Mouse (Mus musculus) stomach, postnatal 0 days (tissue): ENCODE data around the gene Lrrk1. TPM values are rescaled to one million over a fixed set of nuclear protein-coding genes. Genes with fewer than 3 reads are reported as not detected.

Experiments used
- ATAC-seq: fragments of 200-750 bp; cut with Nextera tagmentation; 2 replicates; pipeline ENCODE4 v1.8.0; 2017; ENCODE audit not compliant: low FRiP score, low TSS enrichment
- DNase-seq: peaks from one replicate; pipeline ENCODE4 v3.0.0-alpha.2; 2016; ENCODE audit warnings: low spot score
- H3K27ac ChIP-seq: fragments of 300-500 bp; sonication (generic); replicated peaks from 2 replicates; pipeline ENCODE4 v1.5.1; 2014; ENCODE audit warnings: mild to moderate bottlenecking, control low read depth
- H3K27me3 ChIP-seq: fragments of 300-500 bp; sonication (generic); 2 replicates; pipeline ENCODE4 v1.6.1; 2014; ENCODE audit warnings: low read length; ENCODE audit not compliant: control insufficient read depth, insufficient read depth
- H3K36me3 ChIP-seq: fragments of 300-500 bp; sonication (generic); 2 replicates; pipeline ENCODE4 v1.6.1; 2014; ENCODE audit warnings: low read length, mixed read lengths; ENCODE audit not compliant: control insufficient read depth, insufficient read depth
- H3K4me1 ChIP-seq: fragments of 300-500 bp; sonication (generic); replicated peaks from 2 replicates; pipeline ENCODE4 v1.6.1; 2014; ENCODE audit warnings: antibody characterized with exemption; ENCODE audit not compliant: control insufficient read depth, insufficient read depth
- H3K4me2 ChIP-seq: fragments of 300-500 bp; sonication (generic); replicated peaks from 2 replicates; pipeline ENCODE4 v1.6.1; 2014; ENCODE audit warnings: low read depth, mild to moderate bottlenecking, control low read depth, moderate library complexity
- H3K4me3 ChIP-seq: fragments of 300-500 bp; sonication (generic); 2 replicates; pipeline ENCODE4 v1.5.1; 2014; ENCODE audit warnings: low read depth, low read length, control low read depth
- H3K9ac ChIP-seq: fragments of 300-500 bp; sonication (generic); 2 replicates; pipeline ENCODE4 v1.6.1; 2014; ENCODE audit warnings: mild to moderate bottlenecking, low read length, control low read depth, mixed read lengths
- H3K9me3 ChIP-seq: fragments of 300-500 bp; sonication (generic); 2 replicates; pipeline ENCODE4 v1.6.1; 2016; ENCODE audit warnings: low read length; ENCODE audit not compliant: control insufficient read depth
- CTCF ChIP-seq: IDR thresholded peaks from 2 replicates; pipeline ENCODE4 v1.5.1; 2016; ENCODE audit warnings: antibody characterized with exemption, low read depth, mild to moderate bottlenecking, moderate library complexity
- EP300 ChIP-seq: optimal IDR thresholded peaks from 2 replicates; pipeline ENCODE3; 2016; ENCODE audit warnings: antibody characterized with exemption
- WGBS: fragments of 180-500 bp; shearing (Covaris S2); extraction: QIAGEN DNeasy Blood & Tissue Kit; methylation state at CpG from one replicate; pipeline ENCODE4 v1.1.7; 2014; 5-methylcytosine and 5-hydroxymethylcytosine counted together
- polyA plus RNA-seq: library from polyadenylated mRNA; unstranded; fragments of >200 nt; fragmentation: Nextera tagmentation; extraction: Ambion mirVana; gene quantifications from 2 replicates; pipeline ENCODE4 v1.2.1, GENCODE M21; 2015

Lrrk1 gene
- polyA plus RNA-seq, 1 experiment from 2014 or later, result 9.2 TPM

- Histone ChIP-seq H3K4me1 (0 out of 2 replicates have a peak, but pooled peaks cover 2% of the 10 kb centered on the region), H3K9ac (no peak within 1 kb of the TSS), H3K4me3 (no peak within 1 kb of the TSS), H3K9me3 (no peaks in the 10 kb centered on the region), H3K27ac (no peak within 1 kb of the TSS), H3K36me3 (no peaks in the 10 kb centered on the region; the same call in 1 of the 2 replicates), H3K27me3 (no peaks in the 10 kb centered on the region), H3K4me2 (no peak within 1 kb of the TSS)
- no peak for TF ChIP-seq CTCF
- no peak for TF ChIP-seq EP300
- DNase-seq (no peak), ATAC-seq (peak; percentile 63; the same call in 1 of the 2 replicates)
- 20% methylated on average over 2 of the region's 2 CpGs for WGBS
These were observed 22.2 kb downstream of the Lrrk1 start, which contains the start of gene Gm10974 for GRCm38 (mm10) chr7:66365904-66366303. Gene Gm10974 (plus strand): TSS chr7:66365905.

- WGBS, result 49% methylated on average over 2 of the region's 2 CpGs
- no peak overlapping the region for H3K4me3 ChIP-seq
These were observed 22.7 kb downstream of the Lrrk1 start for GRCm38 (mm10) chr7:66365411-66365810.

GRCm38 (mm10) chr7:66364491-66364890, 23.7 kb downstream of the Lrrk1 start:
- H3K4me3 ChIP-seq, result no peak overlapping the region
- TF ChIP-seq EP300 (no peak), CTCF (no peak)
- H3K9me3 ChIP-seq, result no peaks in the 10 kb centered on the region
- DNase-seq (no peak), ATAC-seq (no peak)
- no peak overlapping the region for H3K4me2 ChIP-seq
- no peak overlapping the region for H3K9ac ChIP-seq
- 92% methylated on average over 11 of the region's 11 CpGs for WGBS
- H3K36me3 ChIP-seq, result peaks cover 4% of the 10 kb centered on the region
- no peaks in the 10 kb centered on the region for H3K4me1 ChIP-seq
- no peaks in the 10 kb centered on the region for H3K27me3 ChIP-seq
- H3K27ac ChIP-seq, result no peak overlapping the region

More at GRCm38 (mm10) chr7:66365411-66365810, 22.7 kb downstream of the Lrrk1 start:
- Histone ChIP-seq H3K27ac (no peak overlapping the region), H3K9me3 (no peaks in the 10 kb centered on the region), H3K9ac (no peak overlapping the region), H3K4me2 (no peak overlapping the region), H3K36me3 (peaks cover 2% of the 10 kb centered on the region), H3K27me3 (no peaks in the 10 kb centered on the region), H3K4me1 (0 out of 2 replicates have a peak, but pooled peaks cover 2% of the 10 kb centered on the region)
- TF ChIP-seq CTCF (no peak), EP300 (no peak)
- no peak for DNase-seq
- ATAC-seq, result 0 out of 2 replicates have a peak, but pooled peaks have one; percentile 21

DNA sequence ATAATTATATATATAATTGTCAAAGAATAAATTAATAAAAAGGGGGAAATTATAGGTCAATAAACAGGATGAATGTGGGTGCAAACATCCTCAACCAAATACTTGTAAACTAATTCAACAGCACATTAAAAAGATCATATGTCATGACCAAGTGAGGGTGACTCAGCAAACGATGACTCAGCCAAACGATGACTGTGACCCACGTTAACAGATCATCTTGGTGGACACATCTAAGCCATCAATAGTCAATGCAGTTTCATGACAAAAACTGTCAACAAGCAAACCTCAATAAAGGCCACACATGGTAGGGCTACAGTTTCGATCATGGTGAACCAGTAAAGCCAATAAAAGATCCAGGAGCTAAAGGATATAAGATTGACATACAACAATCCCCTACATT, 29.1 kb downstream of the Lrrk1 start:
- Histone ChIP-seq H3K27me3 (no peaks in the 10 kb centered on the region), H3K4me1 (no peaks in the 10 kb centered on the region), H3K36me3 (peaks cover 4% of the 10 kb centered on the region; the same call in 1 of the 2 replicates), H3K4me2 (no peak overlapping the region), H3K4me3 (no peak overlapping the region), H3K27ac (no peak overlapping the region), H3K9ac (no peak overlapping the region), H3K9me3 (no peaks in the 10 kb centered on the region)
- no peak for ATAC-seq
- DNase-seq, result no peak
- 82% methylated on average over 4 of the region's 4 CpGs for WGBS
- TF ChIP-seq EP300, result no peak
- no peak for TF ChIP-seq CTCF

- DNase-seq, result no peak
- no peak overlapping the region for H3K9ac ChIP-seq
- 87% methylated on average over 3 of the region's 3 CpGs for WGBS
These were observed 29.7 kb downstream of the Lrrk1 start for GRCm38 (mm10) chr7:66358461-66358860.

GRCm38 (mm10) chr7:66355791-66356522, 32.2 kb downstream of the Lrrk1 start:
- ATAC-seq, result no peak
- Histone ChIP-seq H3K4me1 (no peaks in the 10 kb centered on the region), H3K9me3 (no peaks in the 10 kb centered on the region), H3K9ac (no peak overlapping the region), H3K4me2 (no peak overlapping the region), H3K4me3 (no peak overlapping the region), H3K27me3 (no peaks in the 10 kb centered on the region), H3K36me3 (peaks cover 4% of the 10 kb centered on the region; the same call in 1 of the 2 replicates), H3K27ac (peak overlapping the region; percentile 61)
- 70% methylated on average over 8 of the region's 8 CpGs for WGBS
- TF ChIP-seq CTCF, result no peak
- TF ChIP-seq EP300, result no peak
- peak; percentile 29 for DNase-seq

More at GRCm38 (mm10) chr7:66358461-66358860, 29.7 kb downstream of the Lrrk1 start:
- TF ChIP-seq CTCF, result no peak
- no peak for TF ChIP-seq EP300
- Histone ChIP-seq H3K27me3 (no peaks in the 10 kb centered on the region), H3K4me1 (no peaks in the 10 kb centered on the region), H3K27ac (no peak overlapping the region), H3K9me3 (no peaks in the 10 kb centered on the region), H3K4me3 (no peak overlapping the region), H3K36me3 (peaks cover 4% of the 10 kb centered on the region; the same call in 1 of the 2 replicates), H3K4me2 (no peak overlapping the region)
- ATAC-seq, result no peak
